Mouse (Mus musculus): ENCODE measurements around the gene Prdm4. TPM values are rescaled to one million over a fixed set of nuclear protein-coding genes. Genes with fewer than 3 reads are reported as not detected.

The Prdm4 gene
- total and polyA plus RNA-seq, 3 experiments = 19.0 to 27.9 (median 23.2) TPM

GRCm38 (mm10) chr10:85928499-85929207, 11.7 kb upstream of the Prdm4 start:
- H3K27me3 ChIP-seq (replicated peaks) = peaks cover 23% of the 10 kb centered on the region
- dilution Hi-C loops (cut with MboI; ENCODE audit: extremely low pct_ligation_motif_present, extremely low pct_unique_long_range_greater_than_20kb, low sequenced_read_pairs) = no loop called here
- H3K27ac ChIP-seq (ENCODE audit: insufficient read depth, low read depth) = no peak overlapping the region
- peaks cover 8 to 30% of the 10 kb centered on the region in 2 experiments for H3K4me1 ChIP-seq (ENCODE audit: control insufficient read depth in 1 of 2, insufficient read depth in 2 of 2)
- H3K36me3 ChIP-seq (replicated peaks in 1 of 2; ENCODE audit: control insufficient read depth in 1 of 2, insufficient read depth in 1 of 2, low read length in 1 of 2) = no peaks in the 10 kb centered on the region
- peak overlapping the region; percentile 99 for H3K4me2 ChIP-seq (ENCODE audit: insufficient read depth, low read depth, poor library complexity, severe bottlenecking)
- H3K79me2 ChIP-seq (replicated peaks; ENCODE audit: control insufficient read depth, extremely low read depth, insufficient read depth, poor library complexity, severe bottlenecking) = no peaks in the 10 kb centered on the region
- H3K9ac ChIP-seq (ENCODE audit: insufficient read depth, low read depth) = peak overlapping the region; percentile 69; the same call in 1 of the 2 replicates
- H3K4me3 ChIP-seq (replicated peaks in 1 of 3; ENCODE audit: low read depth in 2 of 3, low read length in 2 of 3, poor library complexity in 1 of 3) = peak overlapping the region; percentile 34 to 56 (median 36)
- H3K9me3 ChIP-seq (replicated peaks; ENCODE audit: low read length) = no peaks in the 10 kb centered on the region
- in situ Hi-C loops (cut with MboI; ENCODE audit: low pct_ligation_motif_present, low pct_unique_long_range_greater_than_20kb, low sequenced_read_pairs) = no loop called here
- no peak for TF ChIP-seq POLR2AphosphoS2 (IDR thresholded peaks at IDR 0.05; ENCODE audit: low read depth, low read length)
- TF ChIP-seq HCFC1 (IDR thresholded peaks at IDR 0.05; ENCODE audit: low read depth, low read length) = peak; percentile 15; the same call in 1 of the 2 replicates
- peak; percentile 53 for TF ChIP-seq TCF12 (IDR thresholded peaks at IDR 0.05; ENCODE audit: low read depth, low read length)
- TF ChIP-seq CTCF (conservative IDR thresholded peaks at IDR 0.05 in 1 of 2, IDR thresholded peaks at IDR 0.05 in 1 of 2; ENCODE audit: low read depth in 2 of 2, low read length in 2 of 2) = peak in 1 of 2 experiments; percentile 66; a peak in 2 of 4 replicates
- TF ChIP-seq MEF2A (IDR thresholded peaks at IDR 0.05; ENCODE audit: borderline replicate concordance, low read depth, low read length) = peak; percentile 41; the same call in 1 of the 2 replicates
- TF ChIP-seq RCOR1 (conservative IDR thresholded peaks at IDR 0.05; ENCODE audit: low read depth, low read length) = no peak
- peak; percentile 51; the same call in 1 of the 2 replicates for TF ChIP-seq BHLHE40 (IDR thresholded peaks at IDR 0.05; ENCODE audit: low read depth, low read length)
- TF ChIP-seq E2F4 (IDR thresholded peaks at IDR 0.05; ENCODE audit: insufficient replicate concordance, low read depth, low read length) = peak; percentile 34; the same call in 1 of the 2 replicates
- TF ChIP-seq TBP (conservative IDR thresholded peaks at IDR 0.05; ENCODE audit: low read depth, low read length) = no peak
- TF ChIP-seq UBTF (IDR thresholded peaks at IDR 0.05; ENCODE audit: low read depth, low read length) = peak; percentile 82; the same call in 1 of the 2 replicates
- no peak for TF ChIP-seq ELF1 (IDR thresholded peaks at IDR 0.05; ENCODE audit: low read depth, low read length)
- TF ChIP-seq NRF1 (IDR thresholded peaks at IDR 0.05; ENCODE audit: low read depth, low read length) = peak; percentile 90
- 0 out of 2 replicates have a peak, but pooled peaks have one; percentile 20 for TF ChIP-seq EP300 (IDR thresholded peaks at IDR 0.05; ENCODE audit: low read length)
- peak; percentile 55; the same call in 1 of the 2 replicates for TF ChIP-seq NELFE (IDR thresholded peaks at IDR 0.05; ENCODE audit: low read depth, low read length)
- TF ChIP-seq MAFK (IDR thresholded peaks at IDR 0.05; ENCODE audit: insufficient replicate concordance, low read length) = no peak
- no peak for TF ChIP-seq CHD1 (IDR thresholded peaks at IDR 0.05; ENCODE audit: low read depth, low read length)
- peak; percentile 27 for TF ChIP-seq RAD21 (IDR thresholded peaks at IDR 0.05; ENCODE audit: low read depth, low read length)
- TF ChIP-seq ZMIZ1 (IDR thresholded peaks at IDR 0.05; ENCODE audit: low read depth, low read length) = 0 out of 2 replicates have a peak, but pooled peaks have one; percentile 30
- no peak for TF ChIP-seq JUN (IDR thresholded peaks at IDR 0.05; ENCODE audit: insufficient read depth, low read depth, low read length)
- TF ChIP-seq ZC3H11A (IDR thresholded peaks at IDR 0.05; ENCODE audit: low read depth, low read length) = no peak
- TF ChIP-seq PAX5 (IDR thresholded peaks at IDR 0.05; ENCODE audit: low read length) = no peak
- TF ChIP-seq GABPA (IDR thresholded peaks at IDR 0.05; ENCODE audit: insufficient replicate concordance, low read depth, low read length) = no peak
- no peak for TF ChIP-seq CHD2 (IDR thresholded peaks at IDR 0.05; ENCODE audit: low read length)
- no peak for TF ChIP-seq USF1 (IDR thresholded peaks at IDR 0.05; ENCODE audit: low read depth, low read length)
- TF ChIP-seq MYC (IDR thresholded peaks at IDR 0.05; ENCODE audit: low read depth, low read length) = 0 out of 2 replicates have a peak, but pooled peaks have one; percentile 49
- no peak for TF ChIP-seq ZKSCAN1 (IDR thresholded peaks at IDR 0.05; ENCODE audit: borderline replicate concordance, low read depth, low read length)
- TF ChIP-seq USF2 (conservative IDR thresholded peaks at IDR 0.05; ENCODE audit: low read depth, low read length) = no peak
- TF ChIP-seq JUND (conservative IDR thresholded peaks at IDR 0.05; ENCODE audit: low read depth, low read length) = no peak
- peak; percentile 45 for TF ChIP-seq SIN3A (IDR thresholded peaks at IDR 0.05; ENCODE audit: low read length)
- TF ChIP-seq MXI1 (IDR thresholded peaks at IDR 0.05; ENCODE audit: low read depth, low read length) = no peak; the same call in 1 of the 2 replicates
- 0 out of 2 replicates have a peak, but pooled peaks have one; percentile 12 for TF ChIP-seq IRF4 (IDR thresholded peaks at IDR 0.05; ENCODE audit: low read depth, low read length)
- TF ChIP-seq MAX (IDR thresholded peaks at IDR 0.05; ENCODE audit: low read length) = peak; percentile 61; the same call in 1 of the 2 replicates
- peak; percentile 31 for TF ChIP-seq SMC3 (IDR thresholded peaks at IDR 0.05; ENCODE audit: low read depth, low read length)
- no peak for TF ChIP-seq KAT2A (IDR thresholded peaks at IDR 0.05; ENCODE audit: insufficient replicate concordance, low read length)
- TF ChIP-seq MAZ (IDR thresholded peaks at IDR 0.05; ENCODE audit: low read depth, low read length) = no peak
- no peak for TF ChIP-seq ETS1 (conservative IDR thresholded peaks at IDR 0.05; ENCODE audit: low read depth, low read length)
- TF ChIP-seq ZNF384 (IDR thresholded peaks at IDR 0.05; ENCODE audit: low read depth, low read length) = peak; percentile 78
- TF ChIP-seq POLR2A (IDR thresholded peaks at IDR 0.05; ENCODE audit: low read depth, low read length) = peak; percentile 47; the same call in 1 of the 2 replicates
- peak; percentile 64 for DNase-seq (ENCODE audit: extremely low read depth)
